Comparison of ENCODE assay signal across 17 mouse cellular contexts in the genomic region with DNA sequence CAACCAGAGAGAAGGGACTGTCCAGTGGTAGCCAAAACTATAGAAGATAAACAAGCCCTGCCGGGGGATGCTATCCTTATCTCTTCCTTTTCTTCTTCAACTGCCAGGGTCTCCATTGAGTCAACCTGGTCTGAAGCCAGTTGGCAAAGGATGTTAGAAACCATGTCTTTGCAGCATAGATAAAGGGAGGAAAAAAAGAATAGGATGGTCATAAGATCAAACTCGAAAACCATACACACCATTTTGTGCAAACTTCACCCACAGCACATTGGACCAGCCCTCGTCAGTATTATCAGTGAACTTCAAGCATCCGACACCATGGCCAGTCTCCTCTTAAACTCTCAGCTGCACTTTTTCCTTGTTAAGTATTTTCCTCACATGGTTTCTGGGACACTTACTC.
"Had no signal": no experiment of that assay in that cellular context is flagged by ENCODE, and none has a peak within 500 bp of the region (broad histone marks: within the 10 kb centered on the region; RNA-seq: fewer than 3 reads in every experiment).

No protein-coding gene starts in this region.

- H3K4me3 ChIP-seq: liver, embryonic 13.5 days; liver, embryonic 15.5 days; megakaryocyte, embryonic 14.5 days; midbrain, embryonic 13.5 days; midbrain, embryonic 15.5 days; neural tube, embryonic 12.5 days; stomach, embryonic 15.5 days had no signal

- H3K36me3 ChIP-seq: liver, embryonic 13.5 days; liver, embryonic 15.5 days; midbrain, embryonic 13.5 days; midbrain, embryonic 15.5 days; neural tube, embryonic 12.5 days; stomach, embryonic 15.5 days had no signal

- H3K4me2 ChIP-seq: liver, embryonic 13.5 days; liver, embryonic 15.5 days; midbrain, embryonic 11.5 days; midbrain, embryonic 13.5 days; midbrain, embryonic 15.5 days; neural tube, embryonic 12.5 days; stomach, embryonic 15.5 days had no signal

- H3K9me3 ChIP-seq: liver, embryonic 13.5 days; liver, embryonic 15.5 days; midbrain, embryonic 13.5 days; midbrain, embryonic 15.5 days; neural tube, embryonic 12.5 days; stomach, embryonic 15.5 days had no signal

- DNase-seq: liver, embryonic 13.5 days; liver, postnatal 0 days; lung, adult 2 months; lung, postnatal 10 days; right cerebral cortex, postnatal 14 days; thymus, adult 2 months; thymus, postnatal 25 days; thymus, postnatal 4 days had no signal

- ATAC-seq: liver, postnatal 0 days; midbrain, embryonic 13.5 days; midbrain, embryonic 15.5 days had no signal

- H3K4me1 ChIP-seq: liver, embryonic 13.5 days; liver, embryonic 15.5 days; midbrain, embryonic 13.5 days; midbrain, embryonic 15.5 days; neural tube, embryonic 12.5 days; stomach, embryonic 15.5 days had no signal

- H3K9ac ChIP-seq: liver, embryonic 13.5 days; liver, embryonic 15.5 days; liver, postnatal 0 days; midbrain, embryonic 13.5 days; midbrain, embryonic 15.5 days; neural tube, embryonic 12.5 days; stomach, embryonic 15.5 days had no signal

- H3K27me3 ChIP-seq: liver, embryonic 13.5 days; liver, embryonic 15.5 days; megakaryocyte, embryonic 14.5 days; midbrain, embryonic 13.5 days; midbrain, embryonic 15.5 days; neural tube, embryonic 12.5 days; stomach, embryonic 15.5 days had no signal

- H3K27ac ChIP-seq: liver, embryonic 13.5 days; liver, embryonic 15.5 days; macrophage; midbrain, embryonic 13.5 days; midbrain, embryonic 15.5 days; neural tube, embryonic 12.5 days; stomach, embryonic 15.5 days; stomach, postnatal 0 days had no signal
